ENCODE assay signal across 35 mouse cellular contexts in genomic region chr9:22879266-22879665, GRCm38 (mm10).
"Had no signal": no experiment of that assay in that cellular context is flagged by ENCODE, and none has a peak within 500 bp of the region (broad histone marks: within the 10 kb centered on the region; RNA-seq: fewer than 3 reads in every experiment).

No protein-coding gene starts in this region.

- H3K9ac ChIP-seq: heart, embryonic 12.5 days; heart, embryonic 13.5 days; heart, embryonic 15.5 days; hindbrain, embryonic 12.5 days; hindbrain, embryonic 13.5 days; hindbrain, embryonic 14.5 days; hindbrain, embryonic 15.5 days; intestine, embryonic 15.5 days; kidney, embryonic 15.5 days had no signal

- H3K36me3 ChIP-seq: heart, embryonic 10.5 days; heart, embryonic 12.5 days; heart, embryonic 13.5 days; heart, embryonic 15.5 days; hindbrain, embryonic 12.5 days; hindbrain, embryonic 13.5 days; hindbrain, embryonic 15.5 days; intestine, embryonic 15.5 days; kidney, embryonic 15.5 days had no signal

- ATAC-seq: hindbrain, embryonic 16.5 days; hindbrain, postnatal 0 days; inflammation-experienced regulatory T-cells, adult 6 months; intestine, embryonic 15.5 days; intestine, embryonic 16.5 days; intestine, postnatal 0 days had no signal

- H3K27me3 ChIP-seq: heart, embryonic 12.5 days; heart, embryonic 13.5 days; heart, embryonic 15.5 days; hindbrain, embryonic 12.5 days; hindbrain, embryonic 13.5 days; hindbrain, embryonic 15.5 days; intestine, embryonic 15.5 days; kidney, embryonic 15.5 days had no signal

- H3K4me3 ChIP-seq: heart, embryonic 10.5 days; heart, embryonic 12.5 days; heart, embryonic 13.5 days; heart, embryonic 15.5 days; hindbrain, embryonic 12.5 days; hindbrain, embryonic 13.5 days; hindbrain, embryonic 15.5 days; intestine, embryonic 15.5 days; kidney, embryonic 15.5 days; layer of hippocampus, adult 2 months; left cerebral cortex, adult 2 months had no signal

- DNase-seq: heart, postnatal 10 days; heart, postnatal 14 days; heart, postnatal 36 days; heart, postnatal 4 days; kidney, adult 11 months; kidney, adult 18-20 months; kidney, adult 2 months; kidney, adult 8-10 months; kidney, adult 9 months; kidney, postnatal 10 days; kidney, postnatal 14 days; kidney, postnatal 25 days; kidney, postnatal 36 days; kidney, postnatal 4 days; layer of hippocampus, adult 9-11 months; layer of hippocampus, postnatal 36 days had no signal

- H3K9me3 ChIP-seq: heart, embryonic 10.5 days; heart, embryonic 12.5 days; heart, embryonic 13.5 days; heart, embryonic 15.5 days; hindbrain, embryonic 12.5 days; hindbrain, embryonic 13.5 days; hindbrain, embryonic 15.5 days; intestine, embryonic 15.5 days; kidney, embryonic 15.5 days had no signal

- H3K4me1 ChIP-seq: heart, embryonic 10.5 days; heart, embryonic 12.5 days; heart, embryonic 13.5 days; heart, embryonic 15.5 days; hindbrain, embryonic 13.5 days; hindbrain, embryonic 15.5 days; intestine, embryonic 15.5 days; kidney, embryonic 15.5 days had no signal

- H3K4me2 ChIP-seq: heart, embryonic 11.5 days; heart, embryonic 12.5 days; heart, embryonic 13.5 days; heart, embryonic 15.5 days; hindbrain, embryonic 12.5 days; hindbrain, embryonic 13.5 days; hindbrain, embryonic 14.5 days; hindbrain, embryonic 15.5 days; intestine, embryonic 15.5 days; kidney, embryonic 15.5 days had no signal

- H3K27ac ChIP-seq: heart, embryonic 10.5 days; heart, embryonic 13.5 days; heart, embryonic 15.5 days; hindbrain, embryonic 12.5 days; hindbrain, embryonic 13.5 days; hindbrain, embryonic 14.5 days; hindbrain, embryonic 15.5 days; hindbrain, postnatal 0 days; intestine, embryonic 15.5 days; kidney, embryonic 15.5 days; kidney, postnatal 0 days; layer of hippocampus, adult 2 months; left cerebral cortex, adult 2 months had no signal
